Mouse (Mus musculus): Measurements from ENCODE around the gene Armh3. TPM values are rescaled to one million over a fixed set of nuclear protein-coding genes. Genes with fewer than 3 reads are reported as not detected.

The Armh3 gene
- polyA plus RNA-seq, 1 experiment = 2.1 TPM

GRCm38 (mm10) chr19:45917856-45918255 lies 80.4 kb downstream of the Armh3 start:
- no peaks in the 10 kb centered on the region for H3K27me3 ChIP-seq (replicated peaks)
- TF ChIP-seq GATA1 (IDR thresholded peaks at IDR 0.05; ENCODE audit: borderline replicate concordance, low read length) = no peak
- H3K36me3 ChIP-seq (replicated peaks; ENCODE audit: low read length) = peaks cover 34% of the 10 kb centered on the region
- no peak overlapping the region for H3K4me3 ChIP-seq (replicated peaks)
- H3K9me3 ChIP-seq = no peaks in the 10 kb centered on the region
- H3K4me1 ChIP-seq = 0 out of 2 replicates have a peak, but pooled peaks cover 6% of the 10 kb centered on the region

GRCm38 (mm10) chr19:45916461-45916860 lies 81.8 kb downstream of the Armh3 start:
- TF ChIP-seq FLI1 (IDR thresholded peaks at IDR 0.05; ENCODE audit: low read length) (no peak), GATA1 (IDR thresholded peaks at IDR 0.05; ENCODE audit: borderline replicate concordance, low read length) (no peak)
- Histone ChIP-seq H3K4me1 (0 out of 2 replicates have a peak, but pooled peaks cover 6% of the 10 kb centered on the region), H3K36me3 (replicated peaks; ENCODE audit: low read length) (peaks cover 27% of the 10 kb centered on the region), H3K27me3 (replicated peaks) (no peaks in the 10 kb centered on the region), H3K4me3 (replicated peaks) (no peak overlapping the region), H3K9me3 (no peaks in the 10 kb centered on the region)

- Histone ChIP-seq H3K27me3 (replicated peaks) (no peaks in the 10 kb centered on the region), H3K4me1 (0 out of 2 replicates have a peak, but pooled peaks cover 6% of the 10 kb centered on the region), H3K36me3 (replicated peaks; ENCODE audit: low read length) (peaks cover 24% of the 10 kb centered on the region), H3K4me3 (replicated peaks) (no peak overlapping the region), H3K9me3 (no peaks in the 10 kb centered on the region)
- TF ChIP-seq GATA1 (IDR thresholded peaks at IDR 0.05; ENCODE audit: borderline replicate concordance, low read length) (no peak), FLI1 (IDR thresholded peaks at IDR 0.05; ENCODE audit: low read length) (no peak)
Observed at GRCm38 (mm10) chr19:45916026-45916425, 82.3 kb downstream of the Armh3 start.

DNA sequence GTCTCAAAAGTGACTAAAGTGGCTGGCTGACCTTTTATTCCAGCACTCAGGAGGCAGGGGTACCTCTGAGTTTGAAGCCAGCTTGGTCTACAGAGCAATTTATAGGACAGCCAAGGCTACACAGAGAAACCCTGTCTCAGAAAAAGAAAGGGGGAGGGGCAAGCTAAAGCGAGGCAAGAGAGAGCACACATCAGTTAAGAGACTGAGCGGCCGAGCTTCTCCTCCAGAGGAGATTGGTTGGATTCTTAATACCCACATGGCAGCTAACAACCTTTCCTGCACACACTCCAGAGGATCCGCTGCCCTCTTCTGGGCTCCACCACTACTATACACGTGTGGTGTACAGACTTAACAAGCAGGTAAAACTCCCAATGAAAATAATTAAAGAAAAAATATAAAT lies 85.3 kb downstream of the Armh3 start:
- Histone ChIP-seq H3K4me1 (no peaks in the 10 kb centered on the region), H3K27me3 (replicated peaks) (no peaks in the 10 kb centered on the region), H3K9me3 (no peaks in the 10 kb centered on the region), H3K4me3 (replicated peaks) (no peak overlapping the region), H3K36me3 (replicated peaks; ENCODE audit: low read length) (peaks cover 16% of the 10 kb centered on the region)
- no peak for TF ChIP-seq FLI1 (IDR thresholded peaks at IDR 0.05; ENCODE audit: low read length)

GRCm38 (mm10) chr19:45912376-45912775 lies 85.9 kb downstream of the Armh3 start:
- no peaks in the 10 kb centered on the region for H3K27me3 ChIP-seq (replicated peaks)
- no peaks in the 10 kb centered on the region for H3K4me1 ChIP-seq
- H3K4me3 ChIP-seq (replicated peaks) = no peak overlapping the region
- peaks cover 9% of the 10 kb centered on the region for H3K36me3 ChIP-seq (replicated peaks; ENCODE audit: low read length)
- H3K9me3 ChIP-seq = no peaks in the 10 kb centered on the region
- TF ChIP-seq FLI1 (IDR thresholded peaks at IDR 0.05; ENCODE audit: low read length) = no peak

GRCm38 (mm10) chr19:45911236-45912025 lies 86.9 kb downstream of the Armh3 start:
- Histone ChIP-seq H3K27me3 (replicated peaks) (no peaks in the 10 kb centered on the region), H3K4me1 (no peaks in the 10 kb centered on the region), H3K4me3 (replicated peaks) (no peak overlapping the region), H3K9me3 (no peaks in the 10 kb centered on the region), H3K36me3 (replicated peaks; ENCODE audit: low read length) (peaks cover 4% of the 10 kb centered on the region)
- TF ChIP-seq GATA1 (IDR thresholded peaks at IDR 0.05; ENCODE audit: borderline replicate concordance, low read length) = no peak
- TF ChIP-seq FLI1 (IDR thresholded peaks at IDR 0.05; ENCODE audit: low read length) = no peak

- Histone ChIP-seq H3K4me3 (replicated peaks) (no peak overlapping the region), H3K9me3 (no peaks in the 10 kb centered on the region), H3K27me3 (replicated peaks) (no peaks in the 10 kb centered on the region), H3K36me3 (replicated peaks; ENCODE audit: low read length) (no peaks in the 10 kb centered on the region), H3K4me1 (no peaks in the 10 kb centered on the region)
- TF ChIP-seq FLI1 (IDR thresholded peaks at IDR 0.05; ENCODE audit: low read length) (no peak), GATA1 (IDR thresholded peaks at IDR 0.05; ENCODE audit: borderline replicate concordance, low read length) (no peak)
Observed at GRCm38 (mm10) chr19:45908246-45908645, 90.0 kb downstream of the Armh3 start.

DNA sequence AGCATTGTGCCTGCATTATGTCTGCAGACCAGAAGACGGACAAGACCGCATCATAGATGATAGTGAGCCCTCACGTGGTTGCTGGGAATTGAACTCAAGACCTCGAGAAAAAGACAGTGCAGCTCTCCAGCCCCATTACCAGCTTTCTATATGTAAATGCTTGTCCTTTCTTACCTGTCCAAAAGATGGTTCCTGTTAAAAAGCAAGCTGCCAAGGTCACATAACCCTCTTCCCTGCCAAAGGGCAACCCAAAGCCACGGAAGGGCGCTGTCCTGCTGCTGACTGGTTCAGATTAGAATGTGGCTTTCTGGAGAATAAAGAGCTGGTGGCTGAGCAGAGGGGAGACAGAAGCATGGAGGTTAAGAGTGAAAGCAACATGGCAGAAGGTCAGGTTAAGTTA lies 90.9 kb downstream of the Armh3 start:
- no peak for TF ChIP-seq FLI1 (IDR thresholded peaks at IDR 0.05; ENCODE audit: low read length)
- TF ChIP-seq GATA1 (IDR thresholded peaks at IDR 0.05; ENCODE audit: borderline replicate concordance, low read length) = no peak
- Histone ChIP-seq H3K36me3 (replicated peaks; ENCODE audit: low read length) (no peaks in the 10 kb centered on the region), H3K4me1 (no peaks in the 10 kb centered on the region), H3K4me3 (replicated peaks) (no peak overlapping the region), H3K27me3 (replicated peaks) (no peaks in the 10 kb centered on the region), H3K9me3 (no peaks in the 10 kb centered on the region)

- Histone ChIP-seq H3K9me3 (no peaks in the 10 kb centered on the region), H3K27me3 (replicated peaks) (no peaks in the 10 kb centered on the region), H3K4me1 (no peaks in the 10 kb centered on the region), H3K4me3 (replicated peaks) (no peak overlapping the region), H3K36me3 (replicated peaks; ENCODE audit: low read length) (peaks cover 4% of the 10 kb centered on the region)
- TF ChIP-seq FLI1 (IDR thresholded peaks at IDR 0.05; ENCODE audit: low read length) (no peak), GATA1 (IDR thresholded peaks at IDR 0.05; ENCODE audit: borderline replicate concordance, low read length) (no peak)
Observed at GRCm38 (mm10) chr19:45903861-45904260, 94.4 kb downstream of the Armh3 start.

- Histone ChIP-seq H3K27me3 (replicated peaks) (no peaks in the 10 kb centered on the region), H3K4me3 (replicated peaks) (no peak overlapping the region), H3K4me1 (no peaks in the 10 kb centered on the region), H3K36me3 (replicated peaks; ENCODE audit: low read length) (peaks cover 4% of the 10 kb centered on the region), H3K9me3 (no peaks in the 10 kb centered on the region)
- TF ChIP-seq FLI1 (IDR thresholded peaks at IDR 0.05; ENCODE audit: low read length) (no peak), GATA1 (IDR thresholded peaks at IDR 0.05; ENCODE audit: borderline replicate concordance, low read length) (no peak)
Observed at GRCm38 (mm10) chr19:45902390-45903035, 95.8 kb downstream of the Armh3 start.

All from megakaryocyte, embryonic 14.5 days (primary cell).